Mouse (Mus musculus) frontal cortex, postnatal 14 days (tissue): ENCODE data around the gene Poc1a.

Source experiments
- DNase-seq, 2 experiments: peaks; one replicate each; pipeline ENCODE4 v3.0.0; 2022; ENCODE audit warnings: low spot score in 2 of 2

Gene Poc1a

DNA sequence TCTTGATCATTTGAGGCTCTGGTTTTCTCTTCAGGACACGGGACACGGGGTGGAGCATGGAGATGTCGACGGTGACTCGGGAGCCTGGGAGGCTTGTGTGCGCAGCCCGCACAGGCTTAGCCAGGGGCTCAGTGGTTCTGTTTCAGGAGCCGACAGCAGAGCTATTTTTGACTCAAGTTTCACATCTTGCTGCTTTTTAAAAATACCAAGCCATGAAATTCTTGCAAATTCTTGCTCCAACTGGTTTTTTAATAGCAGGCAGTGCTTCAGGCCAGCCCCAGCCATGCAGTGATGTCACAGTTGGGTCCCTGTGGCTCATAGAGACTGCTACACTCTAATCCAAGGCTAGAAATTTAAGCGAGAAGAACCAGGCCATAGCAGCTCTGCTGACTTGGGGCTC is 56.8 kb downstream of the Poc1a start:
- no peak for DNase-seq

DNA sequence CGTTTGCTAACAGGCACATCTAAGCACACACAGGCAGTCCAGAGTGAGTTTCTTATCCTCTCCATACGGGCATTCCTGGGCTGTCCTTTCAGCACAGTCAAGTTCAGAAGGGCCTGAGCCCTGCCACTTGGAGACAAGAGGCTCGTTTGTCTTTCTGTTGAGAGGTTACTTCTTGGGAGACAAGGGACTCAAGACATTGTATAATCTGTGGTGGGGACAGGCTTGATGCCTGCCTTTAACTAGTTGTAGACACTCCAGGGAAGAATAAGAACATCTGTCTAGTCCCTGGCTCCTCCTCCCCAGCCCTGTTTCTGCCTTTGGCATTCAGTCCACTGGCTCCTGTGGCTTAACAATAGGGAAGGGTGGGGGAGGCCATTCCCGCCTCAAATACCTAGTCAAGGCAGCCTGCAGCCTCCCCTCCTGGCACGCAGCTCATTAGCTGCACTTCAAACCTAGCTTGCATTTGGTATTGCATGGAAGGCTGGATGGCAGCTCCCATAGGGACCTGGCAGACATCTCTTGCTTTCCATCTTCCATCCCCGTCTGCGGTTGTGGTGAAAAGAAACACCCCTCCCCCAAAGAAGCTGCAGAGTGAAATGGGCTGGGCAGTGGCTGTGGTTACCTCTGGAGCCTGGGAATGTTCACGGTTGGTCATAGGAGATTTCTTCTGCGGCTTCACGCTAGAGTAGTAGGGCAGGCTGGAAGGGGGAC is 57.8 kb downstream of the Poc1a start:
- DNase-seq: no peak

DNA sequence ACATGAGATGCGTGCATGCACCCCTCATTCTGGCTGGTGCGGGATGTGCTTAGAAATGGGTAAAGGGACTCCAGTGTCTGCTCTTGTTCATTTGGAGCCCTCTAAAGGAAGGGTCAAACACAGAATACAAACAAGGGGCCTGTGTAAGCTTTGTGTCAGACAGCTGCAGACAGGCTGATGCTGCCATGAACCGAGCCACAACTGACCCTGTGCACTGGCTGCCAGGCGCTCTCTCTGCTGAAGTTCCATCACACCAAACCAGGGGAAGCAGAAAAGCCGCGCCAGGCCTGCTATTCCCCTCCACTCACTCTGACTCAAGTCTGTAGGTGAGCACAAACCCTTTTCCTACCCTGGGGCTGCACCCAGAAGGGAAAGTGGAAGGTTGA is 58.3 kb downstream of the Poc1a start:
- no peak for DNase-seq

- DNase-seq: no peak
These were observed 58.9 kb downstream of the Poc1a start for GRCm38 (mm10) chr9:106339730-106340129.

DNA sequence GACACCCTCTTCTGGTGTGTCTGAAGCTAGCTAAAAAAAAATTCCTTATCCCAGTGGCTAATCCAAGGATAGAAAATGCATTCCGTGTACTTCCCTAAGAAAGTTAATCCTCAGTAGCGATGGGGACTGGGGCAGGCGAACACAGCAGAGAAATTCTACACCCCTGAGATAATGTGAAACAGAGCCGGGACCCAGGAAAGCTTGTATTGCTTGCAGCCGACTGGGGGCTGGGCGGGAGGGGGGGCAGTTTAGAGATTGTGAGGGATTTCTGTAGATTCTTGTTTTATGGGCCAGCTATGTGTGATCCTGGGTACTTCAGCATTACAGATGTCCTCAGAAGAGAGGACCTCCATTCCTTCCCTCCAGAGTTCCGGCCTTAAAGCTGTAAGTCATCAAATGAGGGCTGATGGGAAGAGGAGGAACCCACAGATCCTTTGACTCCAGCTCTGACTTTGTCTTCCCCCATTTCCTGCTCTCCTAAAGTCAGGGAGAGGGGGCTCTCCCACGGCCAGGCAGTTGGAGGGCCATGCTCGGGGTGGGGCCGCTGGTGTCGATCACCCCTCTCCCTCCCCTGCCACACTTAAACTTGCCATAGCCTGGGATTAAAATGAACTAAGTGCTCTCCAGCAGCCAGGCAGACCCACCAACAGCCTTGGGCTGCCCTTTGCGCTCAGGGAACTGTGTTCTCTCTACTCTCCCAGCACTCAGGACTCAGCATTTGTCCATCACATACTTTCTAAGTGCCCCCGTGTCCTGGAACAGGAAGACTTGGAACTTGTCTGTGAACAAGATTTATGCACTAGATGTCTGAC is 59.8 kb downstream of the Poc1a start:
- no peak for DNase-seq

- no peak for DNase-seq
These were observed 60.4 kb downstream of the Poc1a start for GRCm38 (mm10) chr9:106341313-106341686.

DNA sequence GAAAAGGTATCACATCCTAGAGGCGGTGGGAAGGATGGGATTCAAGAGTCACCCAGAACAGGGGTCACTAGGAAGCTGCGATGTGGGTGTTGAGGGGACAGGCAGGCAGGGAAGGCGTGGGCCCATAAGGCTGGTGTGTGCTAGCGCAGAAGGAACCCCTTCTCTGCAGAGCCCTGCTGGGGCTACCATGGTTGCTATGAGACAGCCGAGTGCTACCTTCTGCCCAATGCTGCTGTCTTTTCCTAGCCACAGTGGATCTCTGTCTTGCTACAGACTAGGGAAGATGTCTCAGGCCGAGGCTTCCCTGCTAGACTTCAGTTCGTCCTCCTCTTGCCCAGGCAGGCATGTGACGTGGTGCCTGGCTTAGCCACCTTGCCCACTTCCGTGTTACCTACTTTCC is 61.7 kb downstream of the Poc1a start:
- DNase-seq: no peak

DNA sequence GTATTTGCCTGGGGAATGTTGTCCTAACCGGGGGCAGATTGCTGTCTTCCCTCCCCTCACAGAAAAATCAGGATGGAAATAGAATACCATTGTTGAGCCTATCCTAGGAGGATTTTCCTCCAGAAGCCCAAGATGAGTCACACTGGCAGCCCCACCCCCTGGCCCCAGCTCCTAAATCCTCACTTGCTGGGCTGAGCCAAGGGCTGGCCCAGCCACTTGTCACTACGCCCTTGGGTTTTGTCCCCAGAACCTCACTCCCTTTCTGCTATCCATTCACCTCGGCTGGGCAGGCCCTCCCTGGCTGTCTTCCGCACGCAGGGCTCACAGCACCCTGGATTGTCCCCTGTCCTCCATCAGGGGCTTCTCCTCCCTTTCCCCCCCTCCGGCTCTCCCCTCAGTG is 64.3 kb downstream of the Poc1a start:
- DNase-seq: no peak

- no peak for DNase-seq
These were observed 64.8 kb downstream of the Poc1a start for GRCm38 (mm10) chr9:106345630-106346029.

- no peak for DNase-seq
These were observed 67.4 kb downstream of the Poc1a start for GRCm38 (mm10) chr9:106348281-106348680.

DNA sequence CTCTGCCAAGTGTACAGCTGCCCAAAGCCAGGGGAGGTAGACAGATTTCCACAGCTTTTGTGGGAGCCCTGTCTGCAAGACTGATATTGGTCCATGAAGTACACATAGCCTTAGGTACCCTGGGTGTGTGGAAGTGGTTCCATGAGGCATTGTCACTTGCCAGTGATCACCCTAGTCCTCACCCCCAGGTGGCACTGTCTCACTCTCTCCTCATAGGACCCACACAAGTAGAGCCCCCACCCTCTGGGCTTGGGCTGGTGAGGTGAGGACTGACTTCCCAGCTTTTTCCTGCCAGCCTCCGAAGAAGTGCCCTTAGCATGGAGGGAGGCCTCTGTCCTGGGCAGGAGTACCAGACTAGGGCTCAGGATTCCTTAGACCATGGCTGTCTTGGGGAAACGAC is 68.2 kb downstream of the Poc1a start:
- no peak for DNase-seq

- no peak for DNase-seq
These were observed 70.3 kb downstream of the Poc1a start for GRCm38 (mm10) chr9:106351178-106351577.

DNA sequence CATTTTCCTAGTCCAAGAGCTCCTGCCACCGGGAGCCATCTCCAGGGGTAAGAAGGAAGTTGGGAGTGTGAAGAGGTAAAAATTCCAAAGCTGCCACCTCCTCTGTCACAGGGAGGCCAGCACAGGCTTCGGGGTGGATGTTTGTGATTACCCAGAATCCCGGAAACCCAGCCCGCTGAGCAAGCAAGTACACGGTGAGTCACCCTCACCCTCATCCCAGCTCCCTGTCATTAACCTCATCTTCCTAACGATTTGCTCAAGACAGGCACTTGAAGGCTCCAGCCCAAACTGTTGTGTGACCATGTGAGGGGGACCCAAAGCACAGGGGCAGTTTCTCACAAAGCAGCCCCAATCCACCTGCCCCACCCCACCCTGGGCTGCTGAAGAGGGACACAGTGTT is 72.9 kb downstream of the Poc1a start:
- no peak for DNase-seq

DNA sequence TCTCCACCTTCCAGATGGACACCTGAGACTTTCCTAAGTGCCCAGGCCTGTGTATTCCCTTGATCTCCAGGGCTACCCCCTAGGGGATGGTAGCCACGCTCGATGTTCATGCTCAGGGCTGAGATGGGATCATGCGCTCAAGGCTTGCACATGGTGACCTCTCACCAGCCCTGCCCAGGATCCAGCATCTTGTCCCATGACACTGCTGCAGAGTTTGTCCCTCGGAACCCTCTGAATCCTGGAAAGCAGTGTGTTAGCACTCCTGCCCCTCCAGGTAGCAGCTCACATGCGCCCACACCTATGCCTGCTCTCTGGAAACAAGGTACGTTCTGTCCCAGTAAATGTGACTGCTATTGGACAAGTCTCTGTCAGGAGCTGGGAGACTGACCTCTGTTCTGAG is 73.9 kb downstream of the Poc1a start:
- no peak for DNase-seq

- DNase-seq: no peak
These were observed 74.5 kb downstream of the Poc1a start for GRCm38 (mm10) chr9:106355217-106355974.

DNA sequence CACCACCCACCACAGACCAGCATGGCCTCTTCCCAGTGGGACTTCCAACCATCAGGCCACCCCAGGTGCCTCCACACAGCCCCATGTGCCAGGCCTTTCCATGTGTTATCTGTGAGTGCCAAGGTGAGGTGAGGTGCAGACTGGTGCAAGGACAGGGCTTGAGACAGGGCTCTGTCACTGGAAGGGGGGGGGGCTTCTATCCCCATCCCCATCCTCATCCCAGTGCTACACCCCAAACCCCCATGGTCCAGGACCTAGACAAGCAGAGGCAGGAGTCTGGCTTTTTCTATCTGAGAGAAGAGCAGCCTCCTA is 75.1 kb downstream of the Poc1a start:
- DNase-seq: no peak

GRCm38 (mm10) chr9:106356323-106356844 is 75.5 kb downstream of the Poc1a start:
- no peak for DNase-seq

DNA sequence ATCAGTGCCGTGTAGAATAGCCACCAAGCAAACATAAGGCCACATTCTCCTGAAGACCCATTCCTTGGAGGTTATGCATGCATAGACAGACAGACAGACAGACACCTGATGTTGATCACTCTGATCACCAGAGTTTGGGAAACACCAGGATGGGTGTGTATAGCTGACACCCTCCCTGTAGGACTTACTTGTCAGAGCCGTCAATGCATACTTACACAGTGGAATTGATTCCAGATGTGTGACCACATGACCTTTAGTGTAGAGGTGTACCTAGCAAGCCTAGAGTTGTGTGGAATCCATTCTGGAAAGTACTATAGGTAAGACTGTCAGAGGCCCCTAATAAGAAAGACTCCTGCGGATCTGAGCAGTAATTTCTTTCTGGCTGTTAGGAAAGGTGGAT is 76.3 kb downstream of the Poc1a start:
- DNase-seq: no peak

GRCm38 (mm10) chr9:106359297-106359696 is 78.4 kb downstream of the Poc1a start:
- no peak for DNase-seq

- DNase-seq: no peak
These were observed 80.3 kb downstream of the Poc1a start for GRCm38 (mm10) chr9:106361140-106361539.

DNA sequence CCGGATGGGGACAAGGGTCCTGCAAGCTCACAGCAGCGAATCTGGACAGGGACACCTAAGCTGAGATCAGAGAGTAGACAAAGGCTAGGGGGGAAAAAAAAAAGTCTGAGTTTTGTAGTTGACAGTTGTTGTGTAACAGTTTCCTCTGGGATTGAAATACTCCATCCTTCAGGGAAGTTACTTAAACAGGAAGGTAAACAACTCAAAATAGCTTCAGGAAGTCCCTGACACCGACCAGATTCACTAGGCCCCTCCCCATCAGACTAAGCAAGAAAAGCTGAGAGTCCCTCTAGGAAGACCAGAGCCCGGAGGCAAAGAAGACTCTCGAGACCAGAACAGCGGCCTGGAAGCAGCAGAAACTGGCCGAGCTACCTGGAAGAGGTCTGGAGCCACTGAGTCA is 84.5 kb downstream of the Poc1a start:
- no peak for DNase-seq

GRCm38 (mm10) chr9:106366188-106366587 is 85.3 kb downstream of the Poc1a start:
- no peak for DNase-seq

- DNase-seq: no peak
These were observed 86.1 kb downstream of the Poc1a start for GRCm38 (mm10) chr9:106367001-106367400.
